Mouse (Mus musculus): ENCODE results near the gene Catip.
"Not testable (repeated sequence)": the region's sequence is repeated elsewhere in the genome, so short reads cannot be mapped to it uniquely, and the experiment has no call there.

The Catip gene

GRCm38 (mm10) chr1:74361812-74362211 lies at the start of gene Catip:
Catip (plus strand) TSS chr1:74362108.
- peak; percentile 86 for DNase-seq

DNA sequence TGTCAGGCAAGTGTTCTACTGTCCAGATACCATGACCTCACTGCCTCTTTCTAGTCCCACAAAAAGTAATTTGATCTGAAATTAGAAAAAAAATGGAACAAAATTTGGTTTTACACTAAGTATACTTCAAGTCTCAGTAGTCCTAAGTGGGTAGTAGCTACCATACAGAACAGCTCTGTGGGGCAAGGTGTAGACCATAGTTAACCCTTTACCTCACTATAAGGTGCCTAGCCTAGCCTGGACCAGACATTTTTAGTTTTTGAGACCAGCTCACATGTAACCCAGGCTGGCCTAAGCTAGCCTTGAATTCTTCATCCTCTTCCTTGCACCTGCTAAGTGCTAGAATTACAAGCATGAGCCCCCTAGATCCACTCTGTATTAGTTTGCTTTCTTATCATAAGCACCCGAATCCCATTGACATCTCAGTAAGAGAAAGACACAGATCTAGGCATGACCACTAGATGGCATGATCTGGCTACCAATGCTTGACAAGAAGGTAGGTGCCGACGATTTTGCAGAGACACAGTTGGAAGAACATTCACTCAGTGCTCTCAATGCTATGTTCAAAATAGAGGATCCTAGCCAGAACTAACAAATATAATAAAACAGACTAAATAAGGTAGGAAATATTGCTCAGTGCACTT lies 48.7 kb upstream of the Catip start:
- DNase-seq, result peak; percentile 80

DNA sequence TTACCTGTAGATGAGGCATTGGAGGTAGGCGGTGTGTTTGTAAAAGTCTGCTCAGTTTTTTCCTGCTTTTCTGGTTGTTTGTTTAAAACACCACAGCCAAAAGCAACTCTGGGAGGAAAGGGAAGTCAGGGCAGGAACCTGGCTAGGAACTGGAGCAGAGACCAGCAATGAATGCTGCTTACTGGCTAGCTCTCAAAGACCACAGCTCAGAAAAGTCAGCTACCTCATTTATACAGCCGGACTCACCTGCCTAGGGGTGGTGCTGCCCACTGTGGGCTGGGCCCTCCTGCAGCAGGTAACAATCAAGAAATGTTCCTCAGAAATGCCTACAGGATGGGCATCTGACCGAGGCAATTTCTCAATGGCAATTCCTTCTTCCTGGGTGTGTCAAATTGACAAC lies 47.1 kb upstream of the Catip start:
- DNase-seq, result no peak

DNA sequence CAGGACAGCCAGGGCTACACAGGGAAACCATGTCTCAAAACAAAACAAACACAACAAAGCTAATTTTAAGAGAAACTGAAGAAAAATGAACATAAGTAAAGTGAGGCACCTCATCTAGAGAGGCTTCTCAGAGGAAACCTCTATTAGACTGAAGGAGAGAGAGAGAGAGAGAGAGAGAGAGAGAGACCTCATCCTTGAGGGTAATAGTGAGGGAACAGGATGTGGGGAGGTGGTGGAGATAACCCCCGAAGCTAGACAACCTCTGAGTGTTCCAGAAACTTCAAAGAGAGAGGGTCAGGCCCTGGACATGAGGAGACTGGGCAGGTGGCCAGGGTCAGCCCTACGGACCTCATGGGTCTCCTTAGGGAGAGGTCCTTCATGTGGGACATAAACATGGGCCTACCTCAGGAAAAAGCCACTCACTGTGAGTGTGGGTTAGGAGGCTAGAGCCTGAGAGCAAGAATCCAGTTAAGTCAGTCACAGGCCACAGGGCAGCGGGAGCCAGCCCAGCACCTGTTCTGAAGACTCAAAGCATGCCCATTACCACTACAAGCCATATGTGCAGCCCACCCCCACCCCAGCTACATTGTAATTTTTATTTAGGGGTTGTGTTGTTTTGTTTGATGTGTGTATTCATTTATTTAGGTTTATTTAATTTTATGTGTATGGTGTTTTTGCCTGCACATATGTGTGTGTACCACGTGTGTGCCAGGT lies 45.6 kb upstream of the Catip start:
- DNase-seq, result no peak

DNA sequence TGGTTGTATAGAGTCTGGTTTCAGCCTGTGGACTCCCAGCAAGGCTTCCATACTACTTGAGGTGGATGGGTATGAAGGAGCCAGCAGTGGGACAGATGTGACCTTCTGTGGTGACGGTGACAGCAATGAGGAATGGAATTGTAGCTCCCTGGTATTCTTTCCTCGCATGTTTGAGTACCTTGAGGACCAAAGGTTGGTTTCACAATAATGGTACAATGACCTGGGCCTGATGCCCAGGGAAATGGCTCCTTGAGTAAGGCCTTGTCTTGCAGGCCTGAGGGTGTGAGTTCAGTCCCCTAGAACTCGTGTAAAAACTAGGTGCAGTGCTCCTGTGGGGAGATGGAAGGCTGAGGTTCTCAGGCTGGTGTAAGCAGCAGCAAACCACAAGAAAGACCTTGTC lies 43.2 kb upstream of the Catip start:
- no peak for DNase-seq

GRCm38 (mm10) chr1:74321396-74321795 lies 40.5 kb upstream of the Catip start:
- DNase-seq, result no peak

- DNase-seq, result not testable (repeated sequence)
Measured at GRCm38 (mm10) chr1:74326916-74327315, 35.0 kb upstream of the Catip start.

- peak; percentile 55 for DNase-seq
Measured at GRCm38 (mm10) chr1:74329899-74330431, 31.9 kb upstream of the Catip start.

DNA sequence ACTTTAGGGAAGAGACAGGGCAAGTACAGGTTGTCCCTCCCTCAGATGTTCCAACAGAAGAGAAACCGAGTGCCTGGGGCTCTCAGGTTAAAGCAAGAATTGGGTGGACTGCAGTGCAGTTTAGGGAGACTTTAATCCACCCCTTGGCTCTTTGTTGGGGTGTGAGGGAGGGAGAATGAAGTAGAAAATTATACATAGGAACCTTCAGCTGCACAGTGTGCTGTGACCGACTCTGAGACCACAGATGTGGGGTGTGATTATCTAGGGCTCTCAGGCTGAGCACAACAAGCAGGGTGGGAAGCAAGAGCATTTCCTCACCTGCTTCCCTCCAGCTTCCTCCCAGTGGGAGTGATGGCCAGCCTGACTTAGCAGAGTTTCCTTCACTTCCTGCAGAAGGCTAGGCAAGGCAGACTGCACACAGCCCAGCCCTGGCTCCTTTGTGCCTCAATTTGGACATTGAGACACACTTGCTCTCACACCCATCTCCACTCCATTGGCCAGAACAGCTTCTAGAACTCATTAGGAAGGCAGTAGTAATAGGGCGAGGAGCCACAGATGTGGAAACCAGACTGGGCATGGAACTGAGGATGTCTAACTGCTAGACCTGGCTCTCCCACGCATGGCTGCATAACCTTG lies 30.7 kb upstream of the Catip start:
- peak; percentile 49 for DNase-seq

- DNase-seq, result peak; percentile 98
Measured at GRCm38 (mm10) chr1:74332241-74332763, 29.6 kb upstream of the Catip start.

DNA sequence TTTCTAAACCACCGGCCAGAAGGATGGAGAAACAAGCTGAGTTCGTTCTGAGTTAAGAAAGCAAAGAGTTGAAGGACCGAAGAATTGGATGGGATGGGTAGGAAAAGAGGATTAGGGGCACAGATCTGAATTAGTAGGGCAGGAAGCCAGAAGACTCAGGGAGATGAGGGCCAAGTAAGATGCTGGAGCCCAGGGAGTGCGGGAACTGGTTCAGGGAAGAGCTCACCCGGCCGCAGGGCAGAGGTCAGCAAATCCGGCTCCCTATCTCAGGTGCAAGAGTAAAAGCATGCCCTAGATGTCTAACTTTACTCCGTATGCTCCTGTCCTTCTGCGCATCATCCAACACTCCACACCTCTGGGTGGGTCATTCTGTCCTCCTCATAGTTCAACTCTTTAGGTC lies 29.0 kb upstream of the Catip start:
- DNase-seq, result no peak

DNA sequence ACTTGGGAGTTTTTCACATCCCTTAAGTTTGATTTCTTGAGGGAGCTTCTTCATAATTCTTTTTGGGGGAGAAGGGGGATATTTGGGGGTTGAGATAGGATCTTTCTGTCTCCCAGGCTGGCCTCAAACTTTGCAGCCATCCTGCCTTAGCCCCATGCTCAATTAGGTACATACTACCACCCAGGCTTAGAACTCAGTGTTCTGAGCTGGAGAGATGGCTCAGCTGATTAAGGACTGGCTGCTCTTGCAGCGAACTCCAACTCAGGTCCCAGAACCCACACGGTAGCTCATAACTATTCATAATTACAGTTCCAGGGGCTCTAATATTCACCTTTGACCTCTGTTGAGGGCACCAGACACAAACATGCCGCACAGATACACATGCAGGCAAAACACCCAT lies 27.3 kb upstream of the Catip start:
- no peak for DNase-seq

GRCm38 (mm10) chr1:74335033-74335432 lies 26.9 kb upstream of the Catip start:
- DNase-seq, result no peak

DNA sequence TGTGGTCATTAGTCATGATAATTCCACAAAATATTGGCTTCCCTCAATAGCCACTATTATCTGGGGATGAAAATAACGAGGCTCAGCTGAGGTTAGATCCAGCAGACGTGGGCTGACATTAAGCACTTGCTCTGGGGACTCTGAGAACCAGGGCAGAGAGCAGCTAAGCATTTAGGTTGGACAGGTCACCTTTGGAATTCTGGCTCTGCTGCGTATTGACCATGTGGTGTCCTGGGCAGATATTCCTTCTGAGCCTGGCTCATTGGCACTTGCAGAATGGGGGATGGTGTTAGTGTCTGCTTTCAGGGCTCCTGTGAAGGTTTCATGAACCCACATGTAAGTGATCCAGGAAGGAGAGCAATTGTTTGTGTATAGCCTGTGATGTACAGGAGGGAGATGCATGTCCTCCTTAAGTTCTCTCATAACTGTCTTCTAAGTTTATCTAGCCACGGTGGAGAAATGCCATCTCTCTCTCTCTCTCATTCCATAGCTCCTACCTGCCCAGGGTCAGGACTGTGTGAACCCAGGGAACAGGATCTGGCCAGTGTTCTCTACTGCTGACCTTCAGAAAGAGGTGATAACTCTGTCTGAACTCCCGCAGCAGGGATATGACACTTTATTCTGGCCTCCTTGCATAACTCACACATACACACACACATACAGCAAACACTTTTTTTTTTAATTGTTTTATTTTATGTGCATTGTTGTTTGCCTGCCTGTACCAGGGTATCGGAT lies 26.3 kb upstream of the Catip start:
- no peak for DNase-seq

DNA sequence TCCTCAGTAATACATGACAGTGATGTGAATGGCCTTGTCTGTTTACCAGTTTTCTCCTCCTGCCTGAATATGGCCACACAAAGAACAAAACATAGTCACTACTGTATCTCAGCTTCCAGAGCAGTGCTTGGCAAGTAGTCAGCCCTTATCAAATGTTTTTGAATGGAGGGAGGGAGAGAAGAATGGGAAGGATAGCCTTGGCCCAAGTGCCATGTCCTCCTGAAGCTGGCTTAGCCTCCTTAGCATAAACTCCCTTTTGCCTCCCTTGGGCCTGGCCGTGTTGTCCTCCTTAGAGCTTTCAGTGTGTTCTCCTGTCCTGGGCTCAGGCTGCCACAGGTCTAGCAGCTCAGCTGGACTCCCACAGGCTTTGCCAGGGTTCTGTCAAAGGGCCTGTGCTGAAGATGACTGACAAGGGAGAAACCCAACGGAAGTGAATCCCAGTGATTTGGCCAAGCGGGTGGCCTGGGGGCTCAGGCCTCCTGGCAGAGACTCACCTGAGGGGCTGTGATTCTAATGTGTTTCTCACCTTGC lies 24.6 kb upstream of the Catip start:
- DNase-seq, result no peak

- DNase-seq, result no peak
Measured at GRCm38 (mm10) chr1:74338013-74338412, 23.9 kb upstream of the Catip start.

DNA sequence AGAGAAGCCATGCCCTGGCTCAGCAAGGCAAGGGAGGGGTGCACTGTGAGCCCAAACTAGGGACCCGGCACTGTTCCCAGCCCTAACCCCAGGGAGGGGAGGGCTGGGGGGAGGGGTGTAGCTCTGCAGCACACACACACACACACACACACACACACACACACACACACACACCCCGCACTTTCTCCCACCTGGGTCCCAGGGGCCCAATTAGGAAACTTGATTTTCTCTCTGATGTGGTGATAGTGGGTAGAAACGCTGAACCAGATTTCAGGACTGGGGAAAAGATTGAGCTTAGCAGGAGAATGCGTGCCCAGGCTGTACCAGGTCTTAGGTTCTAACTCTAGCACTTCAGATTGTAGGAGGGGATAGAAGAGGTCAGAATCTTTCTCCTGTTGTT lies 23.3 kb upstream of the Catip start:
- DNase-seq, result no peak

GRCm38 (mm10) chr1:74339917-74340316 lies 22.0 kb upstream of the Catip start:
- no peak for DNase-seq

DNA sequence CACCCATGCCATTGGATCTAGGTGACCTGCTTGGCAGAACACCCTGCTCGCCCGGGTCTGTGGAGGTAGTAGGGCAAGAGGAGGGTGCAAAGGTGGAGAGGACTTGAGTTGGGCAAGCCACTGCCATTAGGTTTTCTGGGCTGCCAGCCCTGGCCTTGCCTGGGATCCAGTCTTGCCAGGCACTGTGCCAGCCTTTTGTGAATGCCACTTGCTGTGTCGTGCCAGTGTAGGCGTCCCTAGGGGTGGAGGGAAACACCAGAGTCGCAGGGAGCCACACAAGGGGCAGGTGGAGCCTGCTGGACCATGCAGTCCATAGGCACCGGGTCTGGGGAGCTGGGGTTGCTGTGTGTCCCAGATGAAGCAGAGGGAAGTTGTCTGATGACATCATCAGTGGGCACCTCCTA lies 21.5 kb upstream of the Catip start:
- DNase-seq, result peak; percentile 59

DNA sequence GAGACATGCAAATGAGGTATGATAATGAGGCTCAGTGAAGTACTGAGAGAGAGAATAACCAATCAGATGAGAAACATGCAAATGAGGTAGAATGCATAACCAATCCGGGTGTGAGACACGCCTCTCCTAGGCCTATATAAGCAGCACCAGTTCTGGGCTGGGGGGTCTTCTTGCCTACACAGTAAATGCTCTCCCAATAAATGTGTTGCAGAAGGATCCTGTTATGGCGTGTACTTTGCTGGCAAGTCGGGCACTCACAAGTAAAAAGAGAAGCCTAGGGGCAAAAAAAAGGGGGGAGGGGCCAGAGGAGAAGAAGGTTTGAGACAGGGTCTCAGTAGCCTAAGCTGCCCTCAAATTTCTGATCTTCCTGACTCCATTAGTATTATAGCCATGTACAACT lies 20.9 kb upstream of the Catip start:
- DNase-seq, result not testable (repeated sequence)

- no peak for DNase-seq
Measured at GRCm38 (mm10) chr1:74341898-74342297, 20.0 kb upstream of the Catip start.

DNA sequence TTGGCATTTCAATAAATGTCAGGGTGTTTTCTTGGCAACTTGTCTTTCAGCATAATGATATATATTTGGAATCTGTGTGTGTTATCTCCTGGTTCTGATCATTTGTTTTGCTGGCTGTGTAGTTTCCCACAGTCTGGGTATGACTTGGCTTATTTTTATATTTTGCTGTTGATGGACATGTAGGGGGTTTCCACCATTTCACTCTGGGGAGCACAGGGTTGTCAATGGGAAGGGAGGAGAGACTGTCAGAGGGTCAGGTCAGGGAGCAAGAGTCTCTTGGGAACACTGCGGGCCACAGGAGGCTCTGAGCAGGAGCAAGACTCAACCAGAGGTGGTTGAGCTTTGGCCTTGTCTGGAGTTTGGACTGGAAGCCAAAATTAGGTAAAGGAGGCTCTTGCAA lies 19.6 kb upstream of the Catip start:
- DNase-seq, result no peak

GRCm38 (mm10) chr1:74343161-74343560 lies 18.7 kb upstream of the Catip start:
- DNase-seq, result peak; percentile 55

All from kidney, postnatal 10 days (tissue).